Mouse (Mus musculus): ENCODE data around the gene Ppp1r36.

The Ppp1r36 gene

DNA sequence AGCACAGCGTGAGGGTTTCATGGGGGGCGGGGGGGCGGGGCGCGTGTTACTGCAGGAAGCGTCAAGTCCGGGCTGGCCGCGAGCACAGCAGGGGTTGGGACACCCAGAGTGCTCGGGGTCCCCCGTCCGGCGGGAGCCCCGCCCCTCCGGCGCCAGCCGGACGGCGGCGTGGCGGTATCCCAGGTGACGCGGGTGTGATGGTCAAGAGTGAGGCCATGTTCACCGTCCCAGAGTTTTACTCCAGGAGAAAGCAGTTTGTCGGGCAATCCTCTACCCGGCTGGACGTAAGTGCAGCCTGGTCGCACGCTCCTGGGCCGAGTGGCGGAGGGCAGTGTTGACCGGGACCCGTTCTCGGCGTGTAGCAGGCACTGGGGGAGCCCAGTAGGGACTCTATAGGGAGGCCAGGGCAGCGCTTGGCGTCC is at the start of gene Ppp1r36:
Ppp1r36 (plus strand) TSS at position 106 of the 422 bp plus-strand sequence.
- no peak for DNase-seq (ENCODE audit: low spot score in 2 of 2)

GRCm38 (mm10) chr12:76368201-76368789 is 49.0 kb upstream of the Ppp1r36 start:
- DNase-seq (ENCODE audit: low spot score in 2 of 2) = no peak

- peak in 1 of 2 experiments; percentile 27 for DNase-seq (ENCODE audit: low spot score in 2 of 2)
These were observed 48.5 kb upstream of the Ppp1r36 start for GRCm38 (mm10) chr12:76368790-76369205.

- peak; percentile 64 to 74 for DNase-seq (ENCODE audit: low spot score in 2 of 2)
These were observed 47.9 kb upstream of the Ppp1r36 start, which contains the start of gene Zbtb25 for GRCm38 (mm10) chr12:76369206-76369977. Gene Zbtb25 (minus strand): TSS chr12:76369602.

DNA sequence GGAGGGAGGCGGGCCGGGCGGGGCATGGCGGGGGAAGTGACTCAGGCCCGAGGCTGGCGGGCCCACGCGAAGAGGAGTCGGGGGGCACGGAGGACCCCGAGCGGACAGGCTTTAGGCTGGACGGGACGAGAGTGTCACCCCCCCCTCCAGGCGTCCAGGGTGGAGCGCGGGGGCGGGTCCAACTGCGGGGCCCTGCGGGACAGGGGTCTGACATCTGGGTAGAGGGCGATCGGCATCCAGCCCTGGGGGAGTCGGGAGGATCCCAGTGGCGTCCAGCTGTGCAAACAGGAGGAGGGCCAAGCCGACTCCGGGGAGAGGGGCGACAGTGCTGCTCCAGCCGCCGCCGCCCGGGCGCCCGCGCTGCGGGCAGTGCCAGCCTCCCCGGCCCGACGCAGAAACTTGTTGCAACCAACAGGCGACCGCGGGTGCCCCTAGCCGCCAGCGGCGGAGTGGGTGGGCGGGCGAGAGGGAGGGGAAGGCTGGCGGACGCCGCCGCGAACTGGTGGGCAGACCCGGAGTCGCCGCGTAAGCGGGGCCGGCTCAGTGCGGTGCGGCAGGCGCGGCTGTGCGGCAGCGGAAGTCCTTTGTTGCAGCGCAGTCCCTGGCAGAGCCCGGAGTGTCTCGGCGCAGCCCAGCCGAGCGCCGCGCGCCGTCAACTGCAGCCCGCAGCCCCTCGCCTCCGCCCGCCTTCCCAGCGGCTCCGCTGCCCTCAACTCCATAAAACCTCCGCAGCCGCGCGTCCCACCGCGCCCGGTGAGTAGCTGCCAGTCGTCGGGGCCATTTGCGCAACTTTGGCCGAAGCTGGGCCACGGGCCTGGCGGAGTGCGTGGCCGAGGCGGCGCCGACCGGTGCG is 47.1 kb upstream of the Ppp1r36 start, which contains the start of gene Zbtb1:
Zbtb1 (plus strand) TSS at position 289 of the 853 bp plus-strand sequence.
- peak; percentile 70 to 76 for DNase-seq (ENCODE audit: low spot score in 2 of 2)

DNA sequence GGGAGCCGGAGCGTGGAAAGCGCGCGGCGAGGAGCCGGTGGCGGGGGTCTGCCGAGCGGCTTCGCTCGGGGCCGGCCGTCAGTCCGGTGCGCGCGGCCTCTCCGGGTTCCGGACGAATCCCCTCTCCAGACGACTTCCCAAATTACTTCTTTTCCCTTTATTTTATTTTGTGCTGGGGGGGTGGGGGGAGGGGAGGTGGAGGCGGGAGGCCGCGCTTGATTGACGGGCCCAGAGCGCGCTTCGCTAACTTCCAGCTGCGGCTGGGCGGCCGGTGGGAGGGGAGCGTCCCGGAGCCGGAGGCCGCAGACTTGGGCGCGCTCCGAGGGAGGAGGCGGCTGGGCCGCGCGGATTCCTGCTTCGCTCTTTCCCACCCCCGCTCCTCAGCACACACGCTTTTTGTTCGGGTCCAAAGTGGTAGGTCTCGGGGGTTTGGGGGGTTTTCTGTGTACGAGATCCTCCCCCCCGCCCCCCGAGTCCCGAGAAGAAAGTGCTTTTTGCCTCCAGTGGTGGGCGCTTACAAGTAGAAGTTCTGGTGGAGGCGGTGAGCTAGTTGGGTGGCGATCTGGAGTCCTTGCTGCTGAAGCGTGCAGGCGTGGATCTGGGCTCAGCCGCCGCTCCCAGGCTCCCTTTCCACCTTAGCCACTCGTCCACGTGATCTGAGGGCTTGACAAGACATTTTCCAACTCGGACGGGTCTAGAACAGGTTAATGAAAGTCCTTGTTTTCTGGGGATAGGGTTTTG is 46.3 kb upstream of the Ppp1r36 start:
- DNase-seq (ENCODE audit: low spot score in 2 of 2) = peak; percentile 66 to 71

DNA sequence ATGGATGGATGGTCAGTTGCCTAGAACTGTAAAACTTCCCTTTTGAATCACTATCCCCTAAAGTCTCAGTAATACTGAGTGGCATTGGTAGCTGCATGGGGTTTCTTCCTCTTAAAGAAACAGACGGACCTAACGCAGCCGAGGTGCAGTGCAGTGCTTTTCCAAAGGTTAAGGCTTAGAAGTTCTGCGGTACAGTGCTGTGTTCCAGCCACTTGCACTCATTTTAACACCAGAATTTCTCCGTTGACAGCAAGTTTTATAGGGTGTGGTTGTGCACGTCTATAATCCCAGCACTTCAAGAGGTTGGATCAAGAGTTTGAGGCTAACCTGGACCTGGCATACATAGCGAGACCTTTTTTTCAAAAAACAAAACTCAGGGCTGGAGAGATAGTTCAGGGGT is 45.3 kb upstream of the Ppp1r36 start:
- no peak for DNase-seq (ENCODE audit: low spot score in 2 of 2)

- DNase-seq (ENCODE audit: low spot score in 2 of 2) = peak in 1 of 2 experiments; percentile 36
These were observed 44.2 kb upstream of the Ppp1r36 start for GRCm38 (mm10) chr12:76372881-76373818.

- DNase-seq (ENCODE audit: low spot score in 2 of 2) = no peak
These were observed 43.3 kb upstream of the Ppp1r36 start for GRCm38 (mm10) chr12:76373991-76374390.

DNA sequence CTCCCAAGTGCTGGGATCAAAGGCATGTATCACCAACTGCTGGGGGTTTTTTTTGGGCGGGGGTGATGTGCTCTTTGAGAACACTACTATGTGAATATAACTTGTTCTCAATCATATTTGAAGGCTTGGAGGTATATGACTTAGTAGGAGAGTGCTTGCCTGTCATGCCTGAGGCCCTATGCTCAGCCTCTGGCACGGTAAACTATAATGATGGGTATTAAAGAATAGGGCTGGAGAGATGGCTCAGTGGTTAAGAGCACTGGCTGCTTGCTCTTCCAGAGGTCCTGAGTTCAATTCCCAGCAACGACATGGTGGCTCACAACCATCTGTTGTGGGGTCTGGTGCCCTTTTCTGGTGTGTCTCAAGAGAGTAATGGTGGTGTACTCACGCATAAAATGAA is 42.4 kb upstream of the Ppp1r36 start:
- DNase-seq (ENCODE audit: low spot score in 2 of 2) = no peak

DNA sequence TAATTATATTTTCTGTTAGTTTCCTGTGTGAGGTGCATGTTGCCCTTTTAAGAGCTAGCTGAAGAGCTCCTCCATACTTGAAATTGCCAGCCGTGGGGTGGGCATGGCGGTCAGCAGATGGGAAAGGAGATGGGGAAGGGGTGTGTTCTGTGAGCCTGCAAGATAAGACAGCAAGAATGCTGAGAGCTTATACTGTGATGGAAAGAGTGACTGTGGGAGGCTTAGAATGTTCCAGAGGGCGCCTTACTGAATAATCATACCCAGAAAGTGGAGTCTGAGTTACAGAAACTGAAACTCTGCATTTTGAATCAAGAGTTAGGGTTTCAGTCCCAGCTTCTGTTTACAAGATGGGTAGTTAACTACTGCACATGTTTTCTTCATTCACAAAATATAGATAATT is 41.8 kb upstream of the Ppp1r36 start:
- no peak for DNase-seq (ENCODE audit: low spot score in 2 of 2)

DNA sequence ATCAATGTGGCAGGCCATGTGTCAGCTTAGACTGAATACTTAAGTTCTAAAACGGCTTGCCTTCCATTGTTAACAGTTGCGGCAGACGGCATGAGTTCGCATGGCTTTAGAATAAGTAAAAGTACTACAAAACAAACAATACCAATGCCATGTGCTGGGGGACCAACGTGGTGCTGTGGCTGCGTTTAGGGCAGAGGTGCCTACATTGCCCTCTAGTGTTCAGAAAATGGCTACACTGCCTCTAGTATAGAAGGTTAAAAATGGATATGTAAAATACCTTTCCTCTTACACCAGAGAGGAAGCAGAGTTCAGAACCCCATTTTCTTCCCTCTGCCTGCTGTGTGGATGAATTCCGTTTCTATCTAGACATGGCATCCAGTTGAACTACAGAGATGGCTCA is 40.7 kb upstream of the Ppp1r36 start:
- DNase-seq (ENCODE audit: low spot score in 2 of 2) = no peak

DNA sequence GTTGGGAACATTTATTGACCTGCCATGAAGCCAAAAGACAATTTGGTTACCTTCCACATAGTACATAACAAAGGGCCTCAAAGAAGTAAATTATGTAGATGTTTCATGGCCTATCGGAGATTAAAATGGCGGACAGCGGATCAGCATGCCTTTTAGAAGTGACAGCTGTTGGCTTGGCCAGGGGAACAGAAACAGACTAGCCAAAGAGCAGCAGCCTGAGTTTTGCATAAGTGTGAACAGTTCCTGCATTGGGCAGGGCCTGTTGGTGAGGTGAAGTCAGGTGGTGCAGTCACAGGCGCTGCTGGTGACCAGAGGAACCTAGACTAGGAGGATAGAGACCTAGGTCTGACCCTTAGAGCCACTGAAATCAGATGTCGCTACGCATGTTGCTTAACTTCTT is 40.3 kb upstream of the Ppp1r36 start:
- no peak for DNase-seq (ENCODE audit: low spot score in 2 of 2)

GRCm38 (mm10) chr12:76377726-76378125 is 39.6 kb upstream of the Ppp1r36 start:
- DNase-seq (ENCODE audit: low spot score in 2 of 2) = no peak

DNA sequence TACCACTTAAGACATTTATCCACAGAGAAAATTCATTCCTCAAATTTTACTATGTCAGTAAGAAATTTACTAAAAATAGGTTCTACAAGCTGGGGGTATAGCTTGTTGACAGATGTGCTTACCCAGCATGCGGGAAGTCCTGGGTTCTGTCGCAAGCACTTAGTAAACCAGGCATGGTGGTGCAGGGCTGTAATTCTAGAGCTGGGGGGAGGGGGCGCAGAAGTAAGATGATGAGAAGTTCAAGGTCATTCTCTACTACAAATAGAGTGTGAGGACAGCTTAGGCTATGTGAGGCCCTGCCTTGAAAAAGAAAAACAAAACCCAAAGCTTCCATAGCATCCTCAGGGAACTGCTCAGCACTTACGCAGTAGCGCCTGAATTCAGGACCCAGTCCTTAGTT is 38.8 kb upstream of the Ppp1r36 start:
- no peak for DNase-seq (ENCODE audit: low spot score in 2 of 2)

GRCm38 (mm10) chr12:76380151-76380550 is 37.2 kb upstream of the Ppp1r36 start:
- no peak for DNase-seq (ENCODE audit: low spot score in 2 of 2)

GRCm38 (mm10) chr12:76385342-76385741 is 32.0 kb upstream of the Ppp1r36 start:
- DNase-seq (ENCODE audit: low spot score in 2 of 2) = no peak

DNA sequence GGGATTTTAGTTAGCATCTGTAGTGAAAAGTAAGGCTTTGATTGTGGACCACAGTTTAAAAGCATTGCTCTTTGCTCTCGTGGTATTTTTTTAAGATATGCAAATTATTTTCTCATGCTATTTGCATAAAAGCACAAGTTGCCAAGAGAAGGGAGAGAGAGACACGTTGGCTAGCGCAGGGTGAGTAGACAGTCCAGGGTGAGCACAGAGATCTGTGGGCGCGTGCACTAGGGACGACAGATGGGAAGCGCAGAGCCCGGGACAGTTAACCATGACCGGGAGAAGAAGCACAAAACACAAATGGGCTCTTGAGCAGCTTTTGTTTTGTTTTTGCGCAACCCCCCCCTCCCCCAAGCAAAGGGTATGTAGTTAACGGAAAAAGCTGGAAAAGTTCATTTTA is 28.5 kb upstream of the Ppp1r36 start:
- DNase-seq (ENCODE audit: low spot score in 2 of 2) = no peak

DNA sequence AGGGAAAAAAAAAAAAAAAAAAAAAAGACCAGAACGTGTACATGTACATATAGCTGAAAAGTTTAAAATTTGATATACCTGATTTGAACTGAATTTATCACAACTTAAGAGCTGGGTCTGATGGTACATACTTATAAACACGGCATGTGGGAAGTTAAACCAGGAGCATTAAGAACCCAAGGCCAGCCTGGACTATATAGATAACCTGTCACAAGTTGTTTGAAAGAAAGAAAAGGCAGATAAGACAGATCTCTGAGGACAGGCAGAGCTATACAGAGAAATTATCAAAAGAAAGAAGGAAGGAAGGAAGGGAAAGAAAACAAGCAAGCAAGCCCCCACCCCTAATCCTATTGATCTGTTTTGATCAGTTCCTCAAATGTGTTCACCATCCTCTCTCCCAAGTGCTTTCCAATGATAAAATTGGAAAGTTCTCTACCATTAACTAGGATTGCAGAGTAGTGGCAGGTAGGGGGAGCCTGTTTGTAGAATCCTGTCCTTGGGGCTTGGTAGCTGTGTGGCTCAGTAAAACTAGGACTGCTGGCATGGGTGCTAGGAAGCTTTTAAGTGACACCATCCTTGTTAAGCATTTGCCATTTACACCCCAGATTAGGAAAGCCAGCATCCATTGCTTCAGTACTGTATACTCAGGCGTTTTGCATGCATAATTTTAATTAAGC is 25.6 kb upstream of the Ppp1r36 start:
- no peak for DNase-seq (ENCODE audit: low spot score in 2 of 2)

DNA sequence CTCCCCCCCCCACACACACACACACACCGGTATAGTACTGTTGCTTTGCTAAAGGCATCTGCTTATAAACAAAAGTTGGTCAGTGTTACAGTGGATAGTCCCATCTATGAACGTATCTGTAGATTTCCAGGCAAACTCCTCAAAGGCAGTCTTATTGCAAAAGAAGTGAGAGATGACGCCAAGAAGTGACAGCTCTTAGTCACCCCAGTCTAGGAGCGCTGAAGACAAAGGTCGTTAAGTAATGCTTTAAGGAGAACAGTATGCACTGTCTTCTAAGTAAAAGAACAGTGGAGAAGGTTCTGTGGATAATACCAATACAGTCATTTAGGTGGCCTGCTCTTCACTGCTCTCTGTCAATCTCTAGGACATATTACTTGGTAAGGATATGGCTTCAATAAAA is 24.4 kb upstream of the Ppp1r36 start:
- DNase-seq (ENCODE audit: low spot score in 2 of 2) = no peak

All from spleen, postnatal 14 days (tissue).